Mouse (Mus musculus) CD4-positive, CD25-positive, alpha-beta regulatory T cell, adult 4 months (primary cell): ENCODE measurements around the gene A830031A19Rik. TPM values are rescaled to one million over a fixed set of nuclear protein-coding genes. Genes with fewer than 3 reads are reported as not detected.

Experiments
- ATAC-seq: one replicate; pipeline ENCODE4 v1.8.0; 2017
- polyA plus RNA-seq, 2 experiments: library from polyadenylated mRNA; unstranded; fragments of 100-300 nt; shearing (Covaris generic); gene quantifications; one replicate each; pipeline ENCODE4 v1.2.1; 2017

A830031A19Rik gene
- not detected for polyA plus RNA-seq

- ATAC-seq = no peak
Observed at GRCm38 (mm10) chr11:24074634-24075104, at the start of gene A830031A19Rik. TSS of gene A830031A19Rik (minus strand) at chr11:24075054.

GRCm38 (mm10) chr11:24123991-24124390, 49.1 kb upstream of the A830031A19Rik start:
- no peak for ATAC-seq

- ATAC-seq = no peak
Observed at GRCm38 (mm10) chr11:24122899-24123298, 48.0 kb upstream of the A830031A19Rik start.

DNA sequence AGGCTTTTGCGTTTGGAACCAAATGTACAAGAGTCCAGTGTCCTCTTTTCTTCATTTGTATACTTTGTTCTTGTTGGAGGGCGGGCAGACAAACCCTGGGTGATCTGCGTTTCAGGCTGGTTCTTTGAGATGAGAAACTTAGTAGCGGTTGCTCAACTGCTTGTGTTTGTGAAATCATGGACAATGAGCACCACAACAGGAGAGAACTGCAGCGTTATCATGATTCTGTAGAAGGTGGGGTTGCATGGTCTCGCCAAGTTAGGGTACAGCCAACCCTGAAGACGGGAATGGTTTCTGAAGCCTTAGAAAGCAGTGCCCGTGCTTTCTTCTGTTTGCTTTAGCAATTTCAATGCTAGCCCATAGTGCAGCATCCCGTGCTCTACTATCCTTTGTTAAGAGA, 46.3 kb upstream of the A830031A19Rik start:
- ATAC-seq = no peak

DNA sequence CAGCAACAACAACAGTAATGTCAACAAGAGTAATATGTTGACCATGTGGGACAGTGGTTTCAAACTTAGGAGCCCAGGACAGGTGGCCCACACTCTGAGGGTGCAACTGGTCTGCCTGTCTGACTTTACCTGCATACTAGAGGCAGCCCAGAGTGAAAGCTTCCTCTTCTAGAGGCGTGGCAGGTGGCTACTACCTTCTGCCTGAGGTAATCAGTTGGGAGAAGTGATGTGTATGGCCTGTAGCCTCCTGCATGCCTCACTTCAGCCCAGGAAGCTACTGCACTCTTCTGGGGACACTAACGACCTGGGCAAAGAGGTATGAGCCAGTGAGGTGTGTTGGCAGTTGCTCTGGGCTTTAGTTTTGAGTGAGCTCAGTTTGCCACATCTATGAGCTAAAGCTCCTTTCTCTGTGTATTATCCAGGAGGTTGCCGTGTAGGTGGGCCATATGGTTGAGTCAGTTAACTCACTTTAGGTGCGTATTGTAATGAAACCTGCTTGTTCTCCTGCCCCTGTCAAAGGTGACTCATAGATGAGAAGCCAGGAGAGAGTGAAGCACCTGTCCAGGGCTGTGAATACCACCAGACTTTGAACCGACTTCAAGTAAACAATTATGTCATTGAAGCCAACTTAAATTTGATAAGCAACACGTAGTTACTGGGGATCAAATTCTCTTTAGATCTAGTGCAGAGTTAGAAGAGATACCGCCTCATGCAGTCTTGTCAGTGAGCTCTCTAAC, 41.9 kb upstream of the A830031A19Rik start:
- ATAC-seq = no peak

DNA sequence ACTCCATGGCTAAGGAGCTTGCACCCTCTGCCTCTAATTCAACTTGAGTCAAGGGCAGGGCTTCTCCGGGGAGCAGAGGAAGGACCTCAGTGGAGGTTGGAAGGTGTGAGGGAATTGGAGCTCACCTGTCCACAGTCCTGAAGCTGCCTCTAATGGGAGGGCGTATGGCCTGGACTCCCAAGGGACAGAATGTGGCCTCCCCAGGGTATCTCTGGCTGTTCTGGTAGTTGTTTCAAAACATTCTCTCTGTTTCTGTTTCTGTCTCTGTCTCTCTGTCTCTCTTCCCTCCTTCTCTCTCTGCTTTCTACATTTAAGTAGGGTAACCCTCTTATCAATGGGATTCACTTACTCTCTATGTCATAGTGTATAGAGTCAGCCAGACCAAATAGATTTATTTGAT, 41.2 kb upstream of the A830031A19Rik start:
- no peak for ATAC-seq

DNA sequence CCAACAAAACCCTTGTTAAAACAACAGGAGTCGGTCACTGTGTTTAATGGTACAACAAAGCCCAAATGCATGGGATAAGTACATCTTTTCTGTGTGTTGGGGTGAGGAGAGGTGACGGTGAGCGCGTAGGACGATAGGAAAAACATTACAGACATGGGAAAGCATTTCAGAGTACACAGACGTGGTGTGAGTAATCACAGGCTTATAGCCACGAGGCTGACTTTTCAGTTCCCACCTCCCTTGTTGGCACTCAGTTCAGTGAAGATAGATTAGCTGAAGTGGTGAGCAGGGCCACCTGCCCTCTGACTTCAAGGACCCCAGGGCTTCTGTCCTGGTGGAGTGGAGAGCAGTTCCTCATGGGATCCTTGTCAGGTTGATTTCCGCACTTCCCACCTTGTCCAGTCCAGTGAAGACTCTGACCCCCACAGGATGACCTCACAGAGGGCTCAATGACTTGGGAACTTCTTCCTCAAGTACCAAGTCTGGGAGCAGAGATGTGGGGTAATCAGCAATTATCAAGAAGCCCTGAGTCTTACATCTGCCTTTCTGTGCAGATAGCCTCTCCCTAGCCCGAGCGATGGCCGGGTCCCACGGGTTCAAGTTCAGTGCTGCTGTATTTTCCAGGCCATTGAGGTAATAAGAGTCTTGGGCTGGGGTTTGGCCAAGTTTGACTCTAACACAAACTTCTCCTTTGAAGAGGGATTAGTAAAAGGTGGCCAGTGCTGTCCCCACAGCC, 40.3 kb upstream of the A830031A19Rik start:
- ATAC-seq = no peak

DNA sequence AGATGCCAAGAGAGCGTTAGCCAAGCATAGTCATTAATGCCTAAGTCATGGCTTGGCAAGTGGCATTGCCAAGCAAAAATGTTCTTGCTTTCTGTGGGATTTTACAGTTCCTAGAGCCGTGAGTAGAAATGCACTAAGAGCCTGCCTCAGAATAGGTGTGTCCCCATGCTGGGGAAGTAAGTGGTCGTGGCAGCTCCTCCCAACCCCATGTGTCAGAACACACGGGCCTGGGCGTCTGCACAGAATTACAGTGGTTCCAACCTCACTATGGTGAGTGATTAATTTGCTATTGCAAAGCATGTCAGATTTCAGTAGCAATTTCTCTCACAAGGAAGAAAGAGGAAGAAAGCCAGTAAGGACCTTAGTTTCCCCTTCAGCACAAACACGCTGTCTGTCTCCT, 36.9 kb upstream of the A830031A19Rik start:
- no peak for ATAC-seq

- ATAC-seq = no peak
Observed at GRCm38 (mm10) chr11:24110113-24110512, 35.3 kb upstream of the A830031A19Rik start.

- ATAC-seq = no peak
Observed at GRCm38 (mm10) chr11:24109388-24109787, 34.5 kb upstream of the A830031A19Rik start.

- no peak for ATAC-seq
Observed at GRCm38 (mm10) chr11:24108974-24109373, 34.1 kb upstream of the A830031A19Rik start.

- no peak for ATAC-seq
Observed at GRCm38 (mm10) chr11:24107414-24107813, 32.6 kb upstream of the A830031A19Rik start.

DNA sequence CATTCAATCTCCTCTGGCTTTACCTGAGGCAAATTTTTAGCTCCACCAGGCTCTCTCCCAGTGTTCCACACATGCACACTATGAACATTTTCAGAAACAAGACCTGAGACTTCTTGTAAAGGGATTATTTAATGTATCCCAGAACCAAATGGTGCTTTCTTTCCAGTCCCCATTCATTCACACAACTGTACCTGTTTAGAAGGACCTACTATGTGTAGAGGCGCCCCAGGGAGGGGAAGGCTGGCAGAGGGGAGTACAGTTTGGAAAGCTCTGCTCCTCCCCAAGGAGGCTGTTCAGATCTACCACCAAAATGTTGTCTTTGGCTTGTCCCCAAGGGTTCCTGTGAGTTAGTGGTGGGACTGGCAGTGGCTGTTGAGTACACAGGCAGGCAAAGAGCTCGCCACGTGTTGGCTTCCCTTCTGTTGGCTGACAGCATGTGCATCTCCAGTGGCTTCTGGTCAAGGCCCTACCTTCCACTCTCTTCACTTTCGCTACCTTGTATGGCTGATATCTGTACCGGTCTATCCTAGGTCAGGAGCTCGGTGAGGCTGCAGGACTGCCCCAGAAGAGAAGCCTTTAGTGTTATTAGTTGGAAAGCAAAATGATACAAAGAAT, 28.4 kb upstream of the A830031A19Rik start:
- ATAC-seq = no peak

GRCm38 (mm10) chr11:24102372-24102771, 27.5 kb upstream of the A830031A19Rik start:
- ATAC-seq = no peak

DNA sequence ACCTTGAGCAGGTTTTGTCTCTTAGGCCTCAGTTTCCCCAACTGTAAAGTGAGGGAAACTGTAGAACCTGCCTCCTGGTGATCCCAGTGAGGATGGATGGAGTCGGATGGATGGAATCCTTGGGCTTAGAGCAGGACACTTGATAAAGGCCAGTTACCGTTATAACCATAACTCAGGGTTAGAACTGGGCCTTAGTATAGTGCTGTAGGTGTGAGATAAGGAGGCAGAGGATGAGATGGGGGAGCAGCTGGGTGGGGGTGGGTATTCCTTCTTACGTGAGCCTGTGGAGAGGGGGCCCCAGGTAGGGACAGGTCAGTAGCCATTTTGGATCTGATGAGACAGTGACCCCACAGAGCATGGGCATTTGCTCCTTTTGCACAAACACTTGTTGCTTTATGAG, 26.8 kb upstream of the A830031A19Rik start:
- no peak for ATAC-seq

GRCm38 (mm10) chr11:24100449-24101070, 25.7 kb upstream of the A830031A19Rik start:
- no peak for ATAC-seq

DNA sequence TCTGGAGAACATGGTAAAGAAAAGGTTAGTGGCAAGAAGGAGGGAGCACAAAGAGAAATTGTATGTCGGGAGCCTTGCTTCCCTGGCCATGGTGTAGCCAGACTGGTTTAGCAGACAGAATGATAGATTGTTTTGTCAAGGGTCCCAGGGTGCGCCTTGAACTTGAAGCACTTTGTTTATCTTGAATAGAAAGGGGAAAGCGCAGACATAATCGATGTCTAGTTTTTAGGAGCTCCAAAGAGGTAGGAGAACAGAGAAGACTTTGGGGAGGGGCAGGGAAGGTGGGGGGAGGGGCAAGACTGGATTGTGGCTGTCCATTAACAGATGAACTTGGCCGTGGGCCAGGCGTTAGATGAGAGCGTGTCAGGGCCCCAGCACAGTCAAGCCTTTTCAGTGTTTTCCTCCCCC, 25.0 kb upstream of the A830031A19Rik start:
- no peak for ATAC-seq

DNA sequence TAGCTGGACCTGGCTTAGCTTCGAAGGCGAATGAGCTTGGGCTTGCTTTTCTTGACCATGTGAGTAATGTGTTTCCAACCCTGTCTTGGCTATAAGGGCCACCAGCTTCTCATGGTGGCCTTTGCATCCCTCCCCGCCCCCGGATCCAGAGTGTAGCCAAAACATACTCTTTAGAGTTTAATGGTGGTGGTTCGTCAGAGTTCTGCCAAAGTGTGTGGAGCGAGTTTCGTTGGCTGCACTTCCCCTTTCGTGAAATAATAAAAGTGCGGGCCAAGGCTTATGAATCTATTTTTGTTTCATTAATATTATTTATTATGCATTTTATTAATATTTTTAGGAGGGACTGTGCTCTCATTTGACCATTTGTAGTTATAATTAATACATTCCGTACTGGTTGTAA, 24.4 kb upstream of the A830031A19Rik start:
- ATAC-seq = no peak

DNA sequence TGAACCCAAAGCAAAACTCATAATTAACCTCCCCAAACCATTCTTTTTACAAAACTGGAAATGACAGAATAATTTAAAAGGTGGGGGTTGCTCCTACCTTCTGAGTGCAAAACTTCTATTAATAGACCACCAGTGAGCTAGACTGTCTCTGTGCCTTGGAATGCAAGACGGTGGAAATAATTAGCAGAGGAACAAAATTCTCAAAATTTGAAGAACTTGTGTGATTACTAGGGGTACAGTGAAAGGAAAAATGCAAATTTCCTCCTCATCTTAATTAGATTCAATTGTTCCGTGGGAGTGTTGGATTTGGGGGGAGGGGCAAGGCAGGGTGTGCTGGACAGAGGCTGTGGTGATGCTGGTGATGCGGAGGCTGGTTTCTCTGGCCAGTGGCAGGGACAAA, 23.8 kb upstream of the A830031A19Rik start:
- no peak for ATAC-seq

- no peak for ATAC-seq
Observed at GRCm38 (mm10) chr11:24098069-24098468, 23.2 kb upstream of the A830031A19Rik start.

DNA sequence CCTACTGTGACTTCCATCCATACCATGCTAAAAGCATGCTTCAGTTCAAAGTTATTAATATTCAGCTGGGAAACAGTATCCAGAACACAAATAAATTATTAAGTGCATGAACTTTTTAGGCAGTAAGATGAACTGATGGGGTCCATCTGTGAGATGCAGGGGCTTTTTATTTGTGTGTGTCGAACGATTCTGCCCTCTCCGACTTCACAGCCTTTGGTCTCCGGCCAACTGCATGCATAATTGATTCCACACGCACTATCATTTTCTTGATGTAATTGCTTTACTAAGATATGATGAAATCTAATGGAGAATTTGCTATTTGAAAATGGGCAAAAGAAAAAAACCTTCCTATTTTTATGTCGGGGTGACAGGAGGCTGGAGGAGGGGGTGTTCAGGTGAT, 22.2 kb upstream of the A830031A19Rik start:
- ATAC-seq = no peak

DNA sequence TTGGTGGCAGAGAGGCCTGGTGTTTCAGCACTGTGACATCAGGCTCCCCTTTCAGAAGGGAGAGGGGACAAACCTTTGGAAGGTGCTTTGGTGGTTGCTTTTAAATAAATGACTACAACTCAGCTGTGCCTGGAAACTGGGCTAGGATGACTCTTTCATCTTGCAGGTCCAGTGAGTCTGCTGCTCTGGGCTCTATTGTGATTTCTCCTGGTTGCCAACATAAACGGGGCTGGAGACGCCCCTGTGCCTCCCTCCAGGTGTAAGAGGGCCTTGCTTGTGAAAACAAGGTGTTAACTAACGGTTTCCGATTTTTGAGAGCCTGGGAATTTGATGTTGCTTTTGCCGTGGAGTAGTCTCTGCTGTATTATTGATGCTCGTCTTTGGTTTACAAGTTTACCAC, 21.6 kb upstream of the A830031A19Rik start:
- no peak for ATAC-seq
